Mouse (Mus musculus) limb, embryonic 14.5 days (tissue): ENCODE measurements around the gene Wdr45. TPM values are rescaled to one million over a fixed set of nuclear protein-coding genes. Genes with fewer than 3 reads are reported as not detected.

Experiments
- ATAC-seq: fragments of 200-750 bp; cut with Nextera tagmentation; 2 replicates; pipeline ENCODE4 v1.8.0; 2017; ENCODE audit warnings: low read depth, moderate number of reproducible peaks, moderate TSS enrichment; ENCODE audit not compliant: low FRiP score
- DNase-seq: peaks from one replicate; pipeline ENCODE4 v3.0.0-alpha.2; 2015; ENCODE audit warnings: low spot score
- H3K27ac ChIP-seq: fragments of 300-500 bp; sonication (generic); replicated peaks from 2 replicates; pipeline ENCODE4 v1.5.1; 2014; ENCODE audit warnings: low read depth, mild to moderate bottlenecking, low read length, moderate library complexity, mixed read lengths
- H3K27me3 ChIP-seq: fragments of 300-500 bp; sonication (generic); 2 replicates; pipeline ENCODE4 v1.6.1; 2014; ENCODE audit warnings: low read length, mixed read lengths; ENCODE audit not compliant: control insufficient read depth, insufficient read depth
- H3K36me3 ChIP-seq: fragments of 300-500 bp; sonication (generic); 2 replicates; pipeline ENCODE4 v1.6.1; 2014; ENCODE audit warnings: mild to moderate bottlenecking, low read length, moderate library complexity, mixed read lengths; ENCODE audit not compliant: control insufficient read depth, insufficient read depth
- H3K4me1 ChIP-seq: fragments of 300-500 bp; sonication (generic); 2 replicates; pipeline ENCODE4 v1.6.1; 2014; ENCODE audit warnings: antibody characterized with exemption, low read length, mixed read lengths; ENCODE audit not compliant: control insufficient read depth, insufficient read depth
- H3K4me2 ChIP-seq: fragments of 300-500 bp; sonication (generic); replicated peaks from 2 replicates; pipeline ENCODE4 v1.6.1; 2014; ENCODE audit warnings: low read depth, mild to moderate bottlenecking, low read length, moderate library complexity; ENCODE audit not compliant: severe bottlenecking
- H3K4me3 ChIP-seq: fragments of 300-500 bp; sonication (generic); replicated peaks from 2 replicates; pipeline ENCODE4 v1.5.1; 2014; ENCODE audit warnings: low read length
- H3K9ac ChIP-seq: fragments of 300-500 bp; sonication (generic); 2 replicates; pipeline ENCODE4 v1.6.1; 2014; ENCODE audit warnings: mild to moderate bottlenecking, low read depth, low read length, moderate library complexity; ENCODE audit not compliant: severe bottlenecking
- H3K9me3 ChIP-seq: fragments of 300-500 bp; sonication (generic); 2 replicates; pipeline ENCODE4 v1.6.1; 2016; ENCODE audit warnings: low read length; ENCODE audit not compliant: control insufficient read depth
- POLR2A ChIP-seq: fragments of 200-500 bp; IDR thresholded peaks from 2 replicates; pipeline ENCODE4 v1.8.0; 2012; ENCODE audit warnings: inconsistent platforms, mild to moderate bottlenecking, moderate library complexity, borderline replicate concordance; ENCODE audit not compliant: insufficient read depth, insufficient read length; ENCODE audit errors: extremely low read depth
- WGBS: fragments of 180-500 bp; shearing (Covaris S2); extraction: QIAGEN DNeasy Blood & Tissue Kit; methylation state at CpG from one replicate; pipeline ENCODE4 v1.1.7; 2014; 5-methylcytosine and 5-hydroxymethylcytosine counted together
- polyA plus RNA-seq, 2 experiments: library from polyadenylated mRNA; depleted of rRNA in 1 of 2; stranded (reverse) in 1 of 2; unstranded in 1 of 2; fragments of >200 nt; fragmentation: Nextera tagmentation in 1 of 2; extraction: Ambion mirVana in 1 of 2; gene quantifications; 2 replicates each; pipeline versions ENCODE4 v1.2.1 to v1.2.3; 2012 to 2014

Wdr45 gene
- polyA plus RNA-seq, 2 experiments = 20.4 to 48.6 TPM

GRCm38 (mm10) chrX:7775501-7776205 is 61.5 kb downstream of the Wdr45 start:
- ATAC-seq = no peak
- H3K36me3 ChIP-seq = no peaks in the 10 kb centered on the region
- H3K9ac ChIP-seq = no peak overlapping the region
- H3K9me3 ChIP-seq = no peaks in the 10 kb centered on the region
- TF ChIP-seq POLR2A = no peak
- no peak overlapping the region for H3K4me3 ChIP-seq
- H3K27ac ChIP-seq = no peak overlapping the region
- H3K27me3 ChIP-seq = no peaks in the 10 kb centered on the region
- H3K4me1 ChIP-seq = no peaks in the 10 kb centered on the region
- WGBS = 76% methylated on average over 9 of the region's 9 CpGs
- H3K4me2 ChIP-seq = no peak overlapping the region
- no peak for DNase-seq

- no peak overlapping the region for H3K4me2 ChIP-seq
- H3K4me3 ChIP-seq = no peak overlapping the region
- H3K27ac ChIP-seq = no peak overlapping the region
- H3K4me1 ChIP-seq = no peaks in the 10 kb centered on the region
- DNase-seq = peak; percentile 25
- no peaks in the 10 kb centered on the region for H3K9me3 ChIP-seq
- ATAC-seq = no peak
- no peaks in the 10 kb centered on the region for H3K27me3 ChIP-seq
- H3K9ac ChIP-seq = no peak overlapping the region
- TF ChIP-seq POLR2A = no peak
- H3K36me3 ChIP-seq = no peaks in the 10 kb centered on the region
- 49% methylated on average over 8 of the region's 8 CpGs for WGBS
Measured at GRCm38 (mm10) chrX:7776329-7777082, 62.4 kb downstream of the Wdr45 start.

Other genes starting within 250 kb of the Wdr45 start
- 0.03 and 0.04 TPM in 2 replicates for gene Foxp3, start 140.7 kb upstream of the Wdr45 start, polyA plus RNA-seq (2012; rRNA removed)
- gene Foxp3, start 140.7 kb upstream of the Wdr45 start, polyA plus RNA-seq (2014; fragmentation: Nextera tagmentation; extraction: Ambion mirVana) = not detected in 2 replicates
- 6.0 and 6.4 TPM in 2 replicates for gene Ppp1r3f, start 140.1 kb upstream of the Wdr45 start, polyA plus RNA-seq (2012; rRNA removed)
- 1.4 and 1.5 TPM in 2 replicates for gene Ppp1r3f, start 140.1 kb upstream of the Wdr45 start, polyA plus RNA-seq (2014; fragmentation: Nextera tagmentation; extraction: Ambion mirVana)
- 23.5 and 26.8 TPM in 2 replicates for gene Ccdc22, start 108.8 kb upstream of the Wdr45 start, polyA plus RNA-seq (2012; rRNA removed)
- gene Ccdc22, start 108.8 kb upstream of the Wdr45 start, polyA plus RNA-seq (2014; fragmentation: Nextera tagmentation; extraction: Ambion mirVana) = 27.1 and 27.2 TPM in 2 replicates
- gene Cacna1f, start 107.2 kb upstream of the Wdr45 start, polyA plus RNA-seq (2012; rRNA removed) = 0.04 TPM in 1 of 2 replicates, not detected in the other
- 0.04 TPM in 2 replicates for gene Cacna1f, start 107.2 kb upstream of the Wdr45 start, polyA plus RNA-seq (2014; fragmentation: Nextera tagmentation; extraction: Ambion mirVana)
- 2.0 and 2.1 TPM in 2 replicates for gene Syp, start 75.9 kb upstream of the Wdr45 start, polyA plus RNA-seq (2012; rRNA removed)
- gene Syp, start 75.9 kb upstream of the Wdr45 start, polyA plus RNA-seq (2014; fragmentation: Nextera tagmentation; extraction: Ambion mirVana) = 0.51 and 0.72 TPM in 2 replicates
- gene Prickle3, start 57.1 kb upstream of the Wdr45 start, polyA plus RNA-seq (2012; rRNA removed) = 23.4 and 27.5 TPM in 2 replicates
- 9.5 and 13.8 TPM in 2 replicates for gene Prickle3, start 57.1 kb upstream of the Wdr45 start, polyA plus RNA-seq (2014; fragmentation: Nextera tagmentation; extraction: Ambion mirVana)
- gene Plp2, start 42.9 kb upstream of the Wdr45 start, polyA plus RNA-seq (2012; rRNA removed) = 196 and 259 TPM in 2 replicates
- 190 and 201 TPM in 2 replicates for gene Plp2, start 42.9 kb upstream of the Wdr45 start, polyA plus RNA-seq (2014; fragmentation: Nextera tagmentation; extraction: Ambion mirVana)
- gene Magix, start 33.1 kb upstream of the Wdr45 start, polyA plus RNA-seq (2012; rRNA removed) = 0.38 and 0.55 TPM in 2 replicates
- gene Magix, start 33.1 kb upstream of the Wdr45 start, polyA plus RNA-seq (2014; fragmentation: Nextera tagmentation; extraction: Ambion mirVana) = 0.73 and 0.87 TPM in 2 replicates
- gene Gpkow, start 17.2 kb upstream of the Wdr45 start, polyA plus RNA-seq (2012; rRNA removed) = 20.5 and 28.9 TPM in 2 replicates
- gene Gpkow, start 17.2 kb upstream of the Wdr45 start, polyA plus RNA-seq (2014; fragmentation: Nextera tagmentation; extraction: Ambion mirVana) = 37.8 and 43.9 TPM in 2 replicates
- gene Gm45208, start 7.9 kb downstream of the Wdr45 start, polyA plus RNA-seq (2012; rRNA removed) = 0.50 and 0.85 TPM in 2 replicates
- 0.43 and 0.48 TPM in 2 replicates for gene Gm45208, start 7.9 kb downstream of the Wdr45 start, polyA plus RNA-seq (2014; fragmentation: Nextera tagmentation; extraction: Ambion mirVana)
- gene Praf2, start 14.1 kb downstream of the Wdr45 start, polyA plus RNA-seq (2012; rRNA removed) = 83.7 and 91.1 TPM in 2 replicates
- 89.4 and 92.0 TPM in 2 replicates for gene Praf2, start 14.1 kb downstream of the Wdr45 start, polyA plus RNA-seq (2014; fragmentation: Nextera tagmentation; extraction: Ambion mirVana)
- 25.7 and 38.6 TPM in 2 replicates for gene Ccdc120, start 36.6 kb downstream of the Wdr45 start, polyA plus RNA-seq (2012; rRNA removed)
- gene Ccdc120, start 36.6 kb downstream of the Wdr45 start, polyA plus RNA-seq (2014; fragmentation: Nextera tagmentation; extraction: Ambion mirVana) = 14.9 and 16.0 TPM in 2 replicates
- gene Tfe3, start 48.2 kb downstream of the Wdr45 start, polyA plus RNA-seq (2012; rRNA removed) = 24.4 and 25.3 TPM in 2 replicates
- 22.1 and 22.2 TPM in 2 replicates for gene Tfe3, start 48.2 kb downstream of the Wdr45 start, polyA plus RNA-seq (2014; fragmentation: Nextera tagmentation; extraction: Ambion mirVana)
- gene Gripap1, start 75.4 kb downstream of the Wdr45 start, polyA plus RNA-seq (2012; rRNA removed) = 60.2 and 63.0 TPM in 2 replicates
- gene Gripap1, start 75.4 kb downstream of the Wdr45 start, polyA plus RNA-seq (2014; fragmentation: Nextera tagmentation; extraction: Ambion mirVana) = 31.9 and 32.9 TPM in 2 replicates
- 4.1 and 5.7 TPM in 2 replicates for gene Kcnd1, start 108.0 kb downstream of the Wdr45 start, polyA plus RNA-seq (2012; rRNA removed)
- gene Kcnd1, start 108.0 kb downstream of the Wdr45 start, polyA plus RNA-seq (2014; fragmentation: Nextera tagmentation; extraction: Ambion mirVana) = 1.7 and 2.2 TPM in 2 replicates
- gene Otud5, start 127.0 kb downstream of the Wdr45 start, polyA plus RNA-seq (2012; rRNA removed) = 71.3 and 76.3 TPM in 2 replicates
- gene Otud5, start 127.0 kb downstream of the Wdr45 start, polyA plus RNA-seq (2014; fragmentation: Nextera tagmentation; extraction: Ambion mirVana) = 38.3 and 38.7 TPM in 2 replicates
- gene Pim2, start 163.9 kb downstream of the Wdr45 start, polyA plus RNA-seq (2012; rRNA removed) = 9.3 and 11.8 TPM in 2 replicates
- gene Pim2, start 163.9 kb downstream of the Wdr45 start, polyA plus RNA-seq (2014; fragmentation: Nextera tagmentation; extraction: Ambion mirVana) = 4.2 and 4.6 TPM in 2 replicates
- 74.0 and 119 TPM in 2 replicates for gene Slc35a2, start 169.7 kb downstream of the Wdr45 start, polyA plus RNA-seq (2012; rRNA removed)
- 29.1 and 30.0 TPM in 2 replicates for gene Slc35a2, start 169.7 kb downstream of the Wdr45 start, polyA plus RNA-seq (2014; fragmentation: Nextera tagmentation; extraction: Ambion mirVana)
- gene Pqbp1, start 184.9 kb downstream of the Wdr45 start, polyA plus RNA-seq (2012; rRNA removed) = 106 and 138 TPM in 2 replicates
- gene Pqbp1, start 184.9 kb downstream of the Wdr45 start, polyA plus RNA-seq (2014; fragmentation: Nextera tagmentation; extraction: Ambion mirVana) = 93.0 and 105 TPM in 2 replicates
- 50.1 and 57.8 TPM in 2 replicates for gene Timm17b, start 185.0 kb downstream of the Wdr45 start, polyA plus RNA-seq (2012; rRNA removed)
- gene Timm17b, start 185.0 kb downstream of the Wdr45 start, polyA plus RNA-seq (2014; fragmentation: Nextera tagmentation; extraction: Ambion mirVana) = 187 and 196 TPM in 2 replicates
- not detected in 2 replicates for gene Gm10491, start 193.5 kb downstream of the Wdr45 start, polyA plus RNA-seq (2012; rRNA removed)
- gene Gm10491, start 193.5 kb downstream of the Wdr45 start, polyA plus RNA-seq (2014; fragmentation: Nextera tagmentation; extraction: Ambion mirVana) = not detected in 2 replicates
- gene Gm10490, start 195.2 kb downstream of the Wdr45 start, polyA plus RNA-seq (2012; rRNA removed) = not detected in 2 replicates
- gene Gm10490, start 195.2 kb downstream of the Wdr45 start, polyA plus RNA-seq (2014; fragmentation: Nextera tagmentation; extraction: Ambion mirVana) = not detected in 2 replicates
- gene Pcsk1n, start 205.5 kb downstream of the Wdr45 start, polyA plus RNA-seq (2012; rRNA removed) = 0.93 and 0.95 TPM in 2 replicates
- 0.67 and 1.3 TPM in 2 replicates for gene Pcsk1n, start 205.5 kb downstream of the Wdr45 start, polyA plus RNA-seq (2014; fragmentation: Nextera tagmentation; extraction: Ambion mirVana)
- gene Eras, start 214.3 kb downstream of the Wdr45 start, polyA plus RNA-seq (2012; rRNA removed) = 0.05 and 0.10 TPM in 2 replicates
- gene Eras, start 214.3 kb downstream of the Wdr45 start, polyA plus RNA-seq (2014; fragmentation: Nextera tagmentation; extraction: Ambion mirVana) = not detected in 2 replicates
- gene Hdac6, start 233.6 kb downstream of the Wdr45 start, polyA plus RNA-seq (2012; rRNA removed) = 67.3 and 78.8 TPM in 2 replicates
- gene Hdac6, start 233.6 kb downstream of the Wdr45 start, polyA plus RNA-seq (2014; fragmentation: Nextera tagmentation; extraction: Ambion mirVana) = 28.1 and 32.3 TPM in 2 replicates